Comparison of ENCODE assay signal across 8 mouse cellular contexts in genomic region chr7:38200606-38201289, GRCm38 (mm10). TPM values are rescaled to one million over a fixed set of nuclear protein-coding genes. Genes with fewer than 3 reads are reported as not detected.
DNase-seq lines count a peak whose midpoint lies in the region; ATAC-seq lines count a peak whose summit lies in the region.

No protein-coding gene starts in this region.

- H3K4me3 ChIP-seq in embryonic facial prominence, embryonic 12.5 days, result peak overlapping the region; percentile 14; the same call in 1 of the 2 replicates
- peak overlapping the region; percentile 22 for H3K4me3 ChIP-seq in limb, embryonic 12.5 days (replicated peaks)
- peak overlapping the region; percentile 35 for H3K4me3 ChIP-seq in midbrain, embryonic 14.5 days (replicated peaks; ENCODE audit: low read depth, low read length)

- H3K4me1 ChIP-seq in embryonic facial prominence, embryonic 12.5 days, result no peaks in the 10 kb centered on the region
- peaks cover 5% of the 10 kb centered on the region; the same call in 1 of the 2 replicates for H3K4me1 ChIP-seq in limb, embryonic 12.5 days (replicated peaks)
- H3K4me1 ChIP-seq in midbrain, embryonic 14.5 days (ENCODE audit: control insufficient read depth, insufficient read depth, low read length), result no peaks in the 10 kb centered on the region

- peak; percentile 73 for DNase-seq in 3134 (ENCODE audit: extremely low read depth, insufficient read length, low spot score)
- DNase-seq in adrenal gland, postnatal 36 days, result peak; percentile 85 to 91
- DNase-seq in heart, adult 8-10 months (ENCODE audit: low spot score), result peak; percentile 83
- DNase-seq in kidney, adult 8-10 months, result peak; percentile 59 to 85
- peak; percentile 95 for DNase-seq in midbrain, embryonic 14.5 days
- peak; percentile 70 for DNase-seq in spleen, adult 12 weeks (ENCODE audit: low spot score)

- H3K9me3 ChIP-seq in embryonic facial prominence, embryonic 12.5 days, result 0 out of 2 replicates have a peak, but pooled peaks cover 2% of the 10 kb centered on the region
- H3K9me3 ChIP-seq in limb, embryonic 12.5 days, result no peaks in the 10 kb centered on the region
- H3K9me3 ChIP-seq in midbrain, embryonic 14.5 days (ENCODE audit: control insufficient read depth, low read length), result no peaks in the 10 kb centered on the region

- H3K36me3 ChIP-seq in embryonic facial prominence, embryonic 12.5 days, result 0 out of 2 replicates have a peak, but pooled peaks cover 2% of the 10 kb centered on the region
- H3K36me3 ChIP-seq in limb, embryonic 12.5 days, result 0 out of 2 replicates have a peak, but pooled peaks cover 6% of the 10 kb centered on the region
- no peaks in the 10 kb centered on the region for H3K36me3 ChIP-seq in midbrain, embryonic 14.5 days (ENCODE audit: control insufficient read depth, insufficient read depth, low read length)

- no peak overlapping the region for H3K27ac ChIP-seq in embryonic facial prominence, embryonic 12.5 days
- no peak overlapping the region for H3K27ac ChIP-seq in limb, embryonic 12.5 days
- H3K27ac ChIP-seq in midbrain, embryonic 14.5 days (replicated peaks; ENCODE audit: low read depth, low read length), result peak overlapping the region; percentile 58; the same call in 1 of the 2 replicates

- peak; percentile 79; the same call in 1 of the 2 replicates for ATAC-seq in embryonic facial prominence, embryonic 12.5 days (ENCODE audit: insufficient number of reproducible peaks, insufficient read depth, low FRiP score, low TSS enrichment)
- peak; percentile 68 for ATAC-seq in limb, embryonic 12.5 days (ENCODE audit: insufficient number of reproducible peaks, insufficient read depth, low FRiP score, low TSS enrichment, low read depth)
- peak; percentile 93 for ATAC-seq in midbrain, embryonic 14.5 days (ENCODE audit: low FRiP score, low TSS enrichment)

- H3K9ac ChIP-seq in embryonic facial prominence, embryonic 12.5 days, result no peak overlapping the region
- H3K9ac ChIP-seq in limb, embryonic 12.5 days (replicated peaks), result peak overlapping the region; percentile 37; the same call in 1 of the 2 replicates
- H3K9ac ChIP-seq in midbrain, embryonic 14.5 days (replicated peaks; ENCODE audit: low read length), result peak overlapping the region; percentile 59

- H3K4me2 ChIP-seq in embryonic facial prominence, embryonic 12.5 days (replicated peaks), result peak overlapping the region; percentile 45
- H3K4me2 ChIP-seq in limb, embryonic 12.5 days, result peak overlapping the region; percentile 58
- H3K4me2 ChIP-seq in midbrain, embryonic 14.5 days (ENCODE audit: low read length), result peak overlapping the region; percentile 61

- H3K27me3 ChIP-seq in embryonic facial prominence, embryonic 12.5 days, result no peaks in the 10 kb centered on the region
- no peaks in the 10 kb centered on the region for H3K27me3 ChIP-seq in limb, embryonic 12.5 days
- H3K27me3 ChIP-seq in midbrain, embryonic 14.5 days (ENCODE audit: control insufficient read depth, insufficient read depth, low read length), result no peaks in the 10 kb centered on the region

- WGBS in embryonic facial prominence, embryonic 12.5 days, result 5% methylated on average over 28 of the region's 28 CpGs
- WGBS in limb, embryonic 12.5 days, result 2% methylated on average over 28 of the region's 28 CpGs
- 2% methylated on average over 28 of the region's 28 CpGs for WGBS in midbrain, embryonic 14.5 days

RNA-seq across cellular contexts. Expression of gene 1600014C10Rik, which starts 17.7 kb away (rescaled TPM):
- total RNA-seq in adrenal gland, postnatal 36 days (2021), result 10 to 100 TPM; 34.2 to 43.7 TPM
- 16.3 and 17.3 TPM in 2 replicates for polyA plus RNA-seq in embryonic facial prominence, embryonic 12.5 days (2016; fragmentation: Nextera tagmentation; extraction: Ambion mirVana)
- 10 to 100 TPM; 32.1 to 42.1 (median 37.4) TPM for total RNA-seq in heart, adult 8-10 months (2022)
- 15.1 and 15.6 TPM in 2 replicates for polyA plus RNA-seq in limb, embryonic 12.5 days (2016; fragmentation: Nextera tagmentation; extraction: Ambion mirVana)
- 24.9 and 31.2 TPM in 2 replicates for polyA plus RNA-seq in midbrain, embryonic 14.5 days (2014; fragmentation: Nextera tagmentation; extraction: Ambion mirVana)

RNA-seq across cellular contexts. Expression of gene Plekhf1, which starts 27.1 kb away (rescaled TPM):
- 1 to 10 TPM; 2.6 to 4.2 TPM for total RNA-seq in adrenal gland, postnatal 36 days (2021)
- 2.8 and 3.6 TPM in 2 replicates for polyA plus RNA-seq in embryonic facial prominence, embryonic 12.5 days (2016; fragmentation: Nextera tagmentation; extraction: Ambion mirVana)
- total RNA-seq in heart, adult 8-10 months (2022), result 10 to 100 TPM in 2 of 4 experiments, 1 to 10 TPM in 2; 7.8 to 11.1 (median 9.0) TPM
- 3.5 and 3.9 TPM in 2 replicates for polyA plus RNA-seq in limb, embryonic 12.5 days (2016; fragmentation: Nextera tagmentation; extraction: Ambion mirVana)
- 0.22 and 0.37 TPM in 2 replicates for polyA plus RNA-seq in midbrain, embryonic 14.5 days (2014; fragmentation: Nextera tagmentation; extraction: Ambion mirVana)
